Mouse (Mus musculus) megakaryocyte, adult 5-6 weeks (primary cell): ENCODE measurements around the gene Asic3. TPM values are rescaled to one million over a fixed set of nuclear protein-coding genes. Genes with fewer than 3 reads are reported as not detected.
A peak's percentile ranks its signal among the peaks of the same experiment; 100 is the strongest.

Experiments used
- ATAC-seq: 2 replicates; pipeline ENCODE4 v1.8.0; 2016; ENCODE audit warnings: mild to moderate bottlenecking, inconsistent platforms; ENCODE audit not compliant: poor library complexity, severe bottlenecking
- total RNA-seq, 2 experiments: library from RNA; stranded (forward) in 1 of 2; stranded (reverse) in 1 of 2; fragments of 153-499, 151-499 nt in 1 of 2; fragments of 221-1000, 200-1000 nt in 1 of 2; gene quantifications; 2 replicates each; pipeline versions ENCODE4 v1.2.3 to v1.2.4; 2015 to 2017

Gene Asic3
- total RNA-seq, 2 experiments from 2014 or later = not detected

- peak; percentile 90 for ATAC-seq
These were observed 3.1 kb downstream of the Asic3 start for GRCm38 (mm10) chr5:24416222-24416736.

- ATAC-seq = no peak
These were observed 4.4 kb downstream of the Asic3 start for GRCm38 (mm10) chr5:24417587-24417986.

- no peak for ATAC-seq
These were observed 7.2 kb downstream of the Asic3 start for GRCm38 (mm10) chr5:24420381-24420780.

GRCm38 (mm10) chr5:24423129-24424003, 10.2 kb downstream of the Asic3 start, which contains the start of the genes Cdk5 and Slc4a2:
Cdk5 (minus strand) TSS chr5:24423530.
Slc4a2 (plus strand) TSS chr5:24423837.
- peak; percentile 87 for ATAC-seq

GRCm38 (mm10) chr5:24424004-24424781, 11.0 kb downstream of the Asic3 start:
- ATAC-seq = peak; percentile 55

GRCm38 (mm10) chr5:24424861-24425411, 11.7 kb downstream of the Asic3 start:
- ATAC-seq = peak; percentile 50

- ATAC-seq = 0 out of 2 replicates have a peak, but pooled peaks have one; percentile 3
These were observed 12.3 kb downstream of the Asic3 start for GRCm38 (mm10) chr5:24425421-24426036.

- ATAC-seq = no peak
These were observed 12.8 kb downstream of the Asic3 start for GRCm38 (mm10) chr5:24426037-24426432.

- ATAC-seq = no peak
These were observed 13.5 kb downstream of the Asic3 start for GRCm38 (mm10) chr5:24426556-24427284.

GRCm38 (mm10) chr5:24427285-24427633, 14.1 kb downstream of the Asic3 start:
- no peak for ATAC-seq

GRCm38 (mm10) chr5:24427981-24428402, 14.8 kb downstream of the Asic3 start:
- no peak for ATAC-seq

- no peak for ATAC-seq
These were observed 15.4 kb downstream of the Asic3 start for GRCm38 (mm10) chr5:24428596-24428995.

GRCm38 (mm10) chr5:24433993-24434392, 20.8 kb downstream of the Asic3 start:
- ATAC-seq = no peak

GRCm38 (mm10) chr5:24441187-24441586, 28.0 kb downstream of the Asic3 start:
- no peak for ATAC-seq

- no peak for ATAC-seq
These were observed 28.8 kb downstream of the Asic3 start for GRCm38 (mm10) chr5:24442029-24442428.

GRCm38 (mm10) chr5:24443204-24443603, 30.0 kb downstream of the Asic3 start:
- no peak for ATAC-seq

- ATAC-seq = no peak
These were observed 30.7 kb downstream of the Asic3 start for GRCm38 (mm10) chr5:24443927-24444326.

GRCm38 (mm10) chr5:24444746-24445427, 31.7 kb downstream of the Asic3 start, which contains the start of gene Fastk:
Fastk (minus strand) TSS chr5:24445287.
- ATAC-seq = peak; percentile 85

GRCm38 (mm10) chr5:24445428-24446080, 32.4 kb downstream of the Asic3 start:
- no peak for ATAC-seq
